In genomic region chr16:38756177-38756503, GRCm38 (mm10) we compare ENCODE assay signal across 9 mouse cellular contexts. TPM values are rescaled to one million over a fixed set of nuclear protein-coding genes. Genes with fewer than 3 reads are reported as not detected.
DNase-seq lines count a peak whose midpoint lies in the region; ATAC-seq lines count a peak whose summit lies in the region.
"Had no signal": no experiment of that assay in that cellular context is flagged by ENCODE, and none has a peak within 500 bp of the region (broad histone marks: within the 10 kb centered on the region; RNA-seq: fewer than 3 reads in every experiment).

No protein-coding gene starts in this region.

- ATAC-seq in embryonic facial prominence, embryonic 11.5 days (replicated peaks; ENCODE audit: insufficient number of reproducible peaks, low FRiP score, low TSS enrichment, low read depth) = no peak
- ATAC-seq in kidney, embryonic 15.5 days (replicated peaks; ENCODE audit: low FRiP score) = no peak
- no peak for ATAC-seq in midbrain, embryonic 13.5 days
- no peak for ATAC-seq in erythroid progenitor cell, adult 5-6 weeks (replicated peaks; ENCODE audit: low FRiP score, poor library complexity, severe bottlenecking)

- intact Hi-C loops in left cerebral cortex, postnatal 4 days (cut with DNase I) = no loop called here
- intact Hi-C loops in left cerebral cortex, postnatal 36 days (cut with DNase I) = no loop called here

- H3K4me3 ChIP-seq in embryonic facial prominence, embryonic 11.5 days (ENCODE audit: low read depth, low read length) = no peak overlapping the region
- no peak overlapping the region for H3K4me3 ChIP-seq in kidney, embryonic 15.5 days (replicated peaks)
- no peak overlapping the region for H3K4me3 ChIP-seq in midbrain, embryonic 13.5 days (replicated peaks)
- H3K4me3 ChIP-seq: myocyte had no signal

- H3K9ac ChIP-seq in embryonic facial prominence, embryonic 11.5 days (replicated peaks; ENCODE audit: low read length) = no peak overlapping the region
- no peak overlapping the region for H3K9ac ChIP-seq in kidney, embryonic 15.5 days
- H3K9ac ChIP-seq in midbrain, embryonic 13.5 days (replicated peaks) = no peak overlapping the region

- peak; percentile 41 for DNase-seq in left cerebral cortex, postnatal 4 days
- no peak for DNase-seq in left cerebral cortex, postnatal 36 days (ENCODE audit: low spot score in 2 of 2)
- DNase-seq in embryonic facial prominence, embryonic 11.5 days (ENCODE audit: low spot score) = peak; percentile 45
- DNase-seq in lung, postnatal 25 days (ENCODE audit: low spot score) = peak; percentile 81
- no peak for DNase-seq in frontal cortex, postnatal 36 days (ENCODE audit: low spot score in 2 of 2)

- no peaks in the 10 kb centered on the region for H3K36me3 ChIP-seq in embryonic facial prominence, embryonic 11.5 days (replicated peaks; ENCODE audit: control insufficient read depth, insufficient read depth, low read depth, low read length)
- H3K36me3 ChIP-seq in kidney, embryonic 15.5 days = peaks cover 27% of the 10 kb centered on the region
- peaks cover 23% of the 10 kb centered on the region for H3K36me3 ChIP-seq in midbrain, embryonic 13.5 days

- no peaks in the 10 kb centered on the region for H3K27me3 ChIP-seq in embryonic facial prominence, embryonic 11.5 days (ENCODE audit: control insufficient read depth, insufficient read depth, low read length)
- H3K27me3 ChIP-seq in kidney, embryonic 15.5 days = no peaks in the 10 kb centered on the region
- H3K27me3 ChIP-seq in midbrain, embryonic 13.5 days = no peaks in the 10 kb centered on the region

- WGBS in embryonic facial prominence, embryonic 11.5 days = 34% methylated on average over 5 of the region's 5 CpGs
- WGBS in kidney, embryonic 15.5 days = 19% methylated on average over 5 of the region's 5 CpGs
- WGBS in midbrain, embryonic 13.5 days = 53% methylated on average over 5 of the region's 5 CpGs

- no peaks in the 10 kb centered on the region for H3K9me3 ChIP-seq in embryonic facial prominence, embryonic 11.5 days (replicated peaks; ENCODE audit: control insufficient read depth, low read length)
- no peaks in the 10 kb centered on the region for H3K9me3 ChIP-seq in kidney, embryonic 15.5 days (replicated peaks)
- H3K9me3 ChIP-seq in midbrain, embryonic 13.5 days = no peaks in the 10 kb centered on the region

- H3K4me2 ChIP-seq in embryonic facial prominence, embryonic 11.5 days (ENCODE audit: low read depth, low read length) = no peak overlapping the region
- no peak overlapping the region for H3K4me2 ChIP-seq in kidney, embryonic 15.5 days
- H3K4me2 ChIP-seq in midbrain, embryonic 13.5 days (replicated peaks) = no peak overlapping the region

- no peak overlapping the region for H3K27ac ChIP-seq in embryonic facial prominence, embryonic 11.5 days (replicated peaks; ENCODE audit: low read depth, low read length)
- peak overlapping the region; percentile 49; the same call in 1 of the 2 replicates for H3K27ac ChIP-seq in kidney, embryonic 15.5 days
- H3K27ac ChIP-seq in midbrain, embryonic 13.5 days = no peak overlapping the region

- peaks cover 5% of the 10 kb centered on the region for H3K4me1 ChIP-seq in embryonic facial prominence, embryonic 11.5 days (ENCODE audit: control insufficient read depth, insufficient read depth, low read length)
- H3K4me1 ChIP-seq in kidney, embryonic 15.5 days = peaks cover 28% of the 10 kb centered on the region
- H3K4me1 ChIP-seq in midbrain, embryonic 13.5 days (replicated peaks) = peaks cover 6% of the 10 kb centered on the region; the same call in 1 of the 2 replicates

RNA-seq across cellular contexts. Expression of gene B4galt4, which starts 14.1 kb away (rescaled TPM):
- 10 to 100 TPM; 23.6 to 25.7 TPM for total RNA-seq in left cerebral cortex, postnatal 4 days (2021)
- 10 to 100 TPM; 19.9 to 22.9 TPM for total RNA-seq in left cerebral cortex, postnatal 36 days (2021)
- 39.3 and 39.6 TPM in 2 replicates for polyA plus RNA-seq in embryonic facial prominence, embryonic 11.5 days (2014; fragmentation: Nextera tagmentation; extraction: Ambion mirVana)
- polyA plus RNA-seq in kidney, embryonic 15.5 days (2015; fragmentation: Nextera tagmentation; extraction: Ambion mirVana) = 29.0 and 30.6 TPM in 2 replicates
- polyA plus RNA-seq in midbrain, embryonic 13.5 days (2015; fragmentation: Nextera tagmentation; extraction: Ambion mirVana) = 23.7 and 24.9 TPM in 2 replicates
- 4.3 and 8.8 TPM in 2 replicates for total RNA-seq in erythroid progenitor cell, adult 5-6 weeks (2015; ENCODE audit: low replicate concordance)
- 2.2 and 6.7 TPM in 2 replicates for total RNA-seq in erythroid progenitor cell, adult 5-6 weeks (2017; ENCODE audit: low replicate concordance)

RNA-seq across cellular contexts. Expression of gene Arhgap31, which starts 43.1 kb away (rescaled TPM):
- total RNA-seq in left cerebral cortex, postnatal 4 days (2021) = 10 to 100 TPM; 18.0 to 18.7 TPM
- total RNA-seq in left cerebral cortex, postnatal 36 days (2021) = 10 to 100 TPM; 15.9 to 21.5 TPM
- polyA plus RNA-seq in embryonic facial prominence, embryonic 11.5 days (2014; fragmentation: Nextera tagmentation; extraction: Ambion mirVana) = 8.0 and 9.4 TPM in 2 replicates
- polyA plus RNA-seq in kidney, embryonic 15.5 days (2015; fragmentation: Nextera tagmentation; extraction: Ambion mirVana) = 10.4 and 12.6 TPM in 2 replicates
- polyA plus RNA-seq in midbrain, embryonic 13.5 days (2015; fragmentation: Nextera tagmentation; extraction: Ambion mirVana) = 3.6 and 4.6 TPM in 2 replicates
- 3.6 and 5.0 TPM in 2 replicates for total RNA-seq in erythroid progenitor cell, adult 5-6 weeks (2015; ENCODE audit: low replicate concordance)
- 0.83 and 1.2 TPM in 2 replicates for total RNA-seq in erythroid progenitor cell, adult 5-6 weeks (2017; ENCODE audit: low replicate concordance)

RNA-seq across cellular contexts. Expression of gene Upk1b, which starts 44.0 kb away (rescaled TPM):
- total RNA-seq in left cerebral cortex, postnatal 4 days (2021) = under 1 TPM; 0.52 to 0.66 TPM
- 1 to 10 TPM in 1 of 2 experiments, under 1 TPM in 1; 0.86 to 1.7 TPM for total RNA-seq in left cerebral cortex, postnatal 36 days (2021)
- 2.6 and 2.9 TPM in 2 replicates for polyA plus RNA-seq in embryonic facial prominence, embryonic 11.5 days (2014; fragmentation: Nextera tagmentation; extraction: Ambion mirVana)
- polyA plus RNA-seq in kidney, embryonic 15.5 days (2015; fragmentation: Nextera tagmentation; extraction: Ambion mirVana) = 4.9 and 10.1 TPM in 2 replicates
- 0.11 and 0.14 TPM in 2 replicates for polyA plus RNA-seq in midbrain, embryonic 13.5 days (2015; fragmentation: Nextera tagmentation; extraction: Ambion mirVana)
- total RNA-seq in erythroid progenitor cell, adult 5-6 weeks (2015; ENCODE audit: low replicate concordance) = not detected in 2 replicates
- not detected in 2 replicates for total RNA-seq in erythroid progenitor cell, adult 5-6 weeks (2017; ENCODE audit: low replicate concordance)

Comparison
In these comparisons a context has a peak if more than half of its experiments do, and no peak if none do; other contexts are left out.
1. DNase-seq: peak in left cerebral cortex, postnatal 4 days (single experiment), embryonic facial prominence, embryonic 11.5 days (single experiment) and lung, postnatal 25 days (single experiment); none in left cerebral cortex, postnatal 36 days (0 of 2) and frontal cortex, postnatal 36 days (0 of 2).